10 mouse cellular contexts compared by ENCODE assay signal in the genomic region with DNA sequence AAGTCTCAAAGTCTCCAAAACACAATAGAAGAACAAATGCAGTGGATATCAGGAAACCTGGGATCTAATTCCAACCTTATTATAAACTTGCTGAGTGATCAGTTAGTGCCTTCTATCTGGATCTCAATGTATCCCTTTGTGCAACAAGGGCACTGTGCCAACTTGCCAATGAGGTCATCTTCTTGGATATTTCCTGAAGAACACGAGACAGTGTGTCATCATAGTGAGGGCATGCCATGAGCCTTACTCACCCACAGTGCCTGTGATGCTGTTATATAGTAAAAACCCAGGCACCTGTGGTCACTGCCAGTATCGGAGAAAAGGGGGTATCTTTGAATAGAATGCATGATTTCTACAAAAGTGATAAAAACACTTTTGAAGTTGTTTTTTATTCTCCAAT.
DNase-seq lines count a peak whose midpoint lies in the region; ATAC-seq and TF ChIP-seq lines count a peak whose summit lies in the region.
"Had no signal": no experiment of that assay in that cellular context is flagged by ENCODE, and none has a peak within 500 bp of the region (broad histone marks: within the 10 kb centered on the region; RNA-seq: fewer than 3 reads in every experiment).

No protein-coding gene starts in this region.

- no peak for TF ChIP-seq EP300 in liver, postnatal 0 days (IDR thresholded peaks at IDR 0.05; ENCODE audit: low read depth)

- no peaks in the 10 kb centered on the region for H3K27me3 ChIP-seq in kidney, embryonic 16.5 days (ENCODE audit: insufficient read depth, low read length)
- no peaks in the 10 kb centered on the region for H3K27me3 ChIP-seq in Patski
- H3K27me3 ChIP-seq in liver, postnatal 0 days (ENCODE audit: insufficient read depth, low read length), result no peaks in the 10 kb centered on the region

- H3K36me3 ChIP-seq in kidney, embryonic 16.5 days (ENCODE audit: insufficient read depth, low read length), result no peaks in the 10 kb centered on the region
- no peaks in the 10 kb centered on the region for H3K36me3 ChIP-seq in liver, postnatal 0 days (replicated peaks; ENCODE audit: insufficient read depth, low read length)
- H3K36me3 ChIP-seq: G1E had no signal

- no peaks in the 10 kb centered on the region for H3K9me3 ChIP-seq in kidney, embryonic 16.5 days (ENCODE audit: low read length)
- no peaks in the 10 kb centered on the region for H3K9me3 ChIP-seq in liver, postnatal 0 days (ENCODE audit: low read length)
- H3K9me3 ChIP-seq: G1E had no signal

- POLR2A ChIA-PET in Patski (lab: Charles Lee), result no interaction called here

- in situ Hi-C loops in Patski (cut with MboI; ENCODE audit: low pct_unique_long_range_greater_than_20kb), result loop anchor here (5.0 kb wide), 1 partner anchor 74 kb away; no protein-coding TSS in a partner anchor

- 69% methylated on average over 2 of the region's 2 CpGs for WGBS in kidney, embryonic 16.5 days
- WGBS in liver, postnatal 0 days (ENCODE audit: insufficient replicate concordance), result 61% methylated on average over 2 of the region's 2 CpGs

- H3K4me3 ChIP-seq in kidney, embryonic 16.5 days (ENCODE audit: low read length), result no peak overlapping the region
- H3K4me3 ChIP-seq in liver, postnatal 0 days (ENCODE audit: low read depth, low read length), result no peak overlapping the region

- TF ChIP-seq CTCF in Patski (IDR thresholded peaks at IDR 0.05), result no peak
- no peak for TF ChIP-seq CTCF in liver, postnatal 0 days (IDR thresholded peaks at IDR 0.05; ENCODE audit: low read depth)

- 0 out of 2 replicates have a peak, but pooled peaks cover 4% of the 10 kb centered on the region for H3K4me1 ChIP-seq in kidney, embryonic 16.5 days (ENCODE audit: insufficient read depth, low read length)
- peaks cover 4% of the 10 kb centered on the region; the same call in 1 of the 2 replicates for H3K4me1 ChIP-seq in liver, postnatal 0 days (ENCODE audit: insufficient read depth)

- H3K27ac ChIP-seq in kidney, embryonic 16.5 days (ENCODE audit: low read length), result no peak overlapping the region
- no peak overlapping the region for H3K27ac ChIP-seq in liver, postnatal 0 days (ENCODE audit: low read depth)
- H3K27ac ChIP-seq: liver, embryonic 14.5 days had no signal

- DNase-seq in kidney, adult 18-20 months, result peak; percentile 21
- peak; percentile 86 for DNase-seq in Patski (ENCODE audit: low read depth, low spot score)
- DNase-seq in cerebellum, postnatal 25 days, result peak; percentile 16 to 59
- DNase-seq in kidney, postnatal 4 days, result peak; percentile 6 to 28
- DNase-seq in spleen, postnatal 36 days (ENCODE audit: low spot score in 2 of 2), result no peak
- no peak for DNase-seq in liver, postnatal 0 days
- no peak for DNase-seq in left cerebral cortex, adult 11 months (ENCODE audit: low spot score)

- CTCF ChIA-PET in Patski (lab: Charles Lee), result interaction anchor here (0.9 to 6.6 kb wide), 4 partner anchors 11 to 124 kb away, joined by 3 to 61 read pairs (median 6); no protein-coding TSS in a partner anchor

- H3K4me2 ChIP-seq in kidney, embryonic 16.5 days (replicated peaks; ENCODE audit: low read depth, low read length), result no peak overlapping the region
- H3K4me2 ChIP-seq in liver, postnatal 0 days (ENCODE audit: low read depth, low read length), result no peak overlapping the region

- ATAC-seq in kidney, embryonic 16.5 days (ENCODE audit: low FRiP score, low TSS enrichment), result no peak
- ATAC-seq in Patski, result peak; percentile 94
- ATAC-seq in liver, postnatal 0 days, result no peak

- H3K9ac ChIP-seq in kidney, embryonic 16.5 days (replicated peaks; ENCODE audit: low read length), result no peak overlapping the region
- H3K9ac ChIP-seq in liver, postnatal 0 days (replicated peaks), result no peak overlapping the region
- H3K9ac ChIP-seq: liver, embryonic 14.5 days had no signal

Comparison
In these comparisons a context has a peak if more than half of its experiments do, and no peak if none do; other contexts are left out.
1. DNase-seq: peak in kidney, adult 18-20 months (single experiment), Patski (single experiment), cerebellum, postnatal 25 days (2 of 2) and kidney, postnatal 4 days (2 of 2); none in spleen, postnatal 36 days (0 of 2), liver, postnatal 0 days (single experiment) and left cerebral cortex, adult 11 months (single experiment).